Mouse (Mus musculus) NIH3T3 (cell line): ENCODE measurements around the gene Sfmbt2.

Source experiments
- DNase-seq: peaks from one replicate; pipeline ENCODE4 v3.0.0-alpha.2; 2012; ENCODE audit warnings: low read depth

Sfmbt2 gene

DNA sequence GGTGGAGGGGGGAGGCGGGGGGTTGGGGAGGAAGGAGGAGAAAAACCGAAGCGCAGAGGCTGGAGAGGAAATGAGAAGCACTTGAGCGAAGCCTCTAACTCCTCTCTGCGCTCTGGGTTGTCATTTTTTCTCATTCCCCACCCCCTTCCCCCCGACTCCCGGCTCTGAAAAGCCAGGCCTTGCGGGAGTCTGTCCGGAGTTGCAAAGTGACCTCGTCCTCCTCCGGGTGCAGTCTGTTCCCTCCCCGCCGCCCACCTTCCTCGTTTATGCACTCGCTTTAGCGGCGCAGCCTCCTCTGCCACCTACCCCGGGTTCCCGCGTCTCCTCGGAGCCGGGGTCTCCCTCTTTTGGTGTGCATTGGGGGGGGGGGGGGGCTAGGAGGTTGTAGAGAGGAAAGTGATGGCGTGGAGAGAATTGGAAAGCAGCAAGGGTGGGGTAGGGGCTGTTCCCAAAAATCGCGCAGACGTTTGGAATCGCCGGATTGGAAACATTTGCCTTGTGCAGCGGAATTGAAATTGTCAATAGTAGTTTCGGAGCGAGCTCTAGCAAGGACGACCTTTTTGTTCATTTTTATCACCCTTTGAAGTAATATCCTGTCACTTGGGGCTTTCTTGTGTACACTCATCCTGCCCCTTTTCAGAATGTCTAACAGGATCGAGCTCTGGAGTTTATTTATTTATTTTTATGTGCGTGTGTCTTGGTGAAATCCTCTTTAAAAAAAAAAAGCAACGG, 2.6 kb downstream of the Sfmbt2 start:
- peak; percentile 61 for DNase-seq

DNA sequence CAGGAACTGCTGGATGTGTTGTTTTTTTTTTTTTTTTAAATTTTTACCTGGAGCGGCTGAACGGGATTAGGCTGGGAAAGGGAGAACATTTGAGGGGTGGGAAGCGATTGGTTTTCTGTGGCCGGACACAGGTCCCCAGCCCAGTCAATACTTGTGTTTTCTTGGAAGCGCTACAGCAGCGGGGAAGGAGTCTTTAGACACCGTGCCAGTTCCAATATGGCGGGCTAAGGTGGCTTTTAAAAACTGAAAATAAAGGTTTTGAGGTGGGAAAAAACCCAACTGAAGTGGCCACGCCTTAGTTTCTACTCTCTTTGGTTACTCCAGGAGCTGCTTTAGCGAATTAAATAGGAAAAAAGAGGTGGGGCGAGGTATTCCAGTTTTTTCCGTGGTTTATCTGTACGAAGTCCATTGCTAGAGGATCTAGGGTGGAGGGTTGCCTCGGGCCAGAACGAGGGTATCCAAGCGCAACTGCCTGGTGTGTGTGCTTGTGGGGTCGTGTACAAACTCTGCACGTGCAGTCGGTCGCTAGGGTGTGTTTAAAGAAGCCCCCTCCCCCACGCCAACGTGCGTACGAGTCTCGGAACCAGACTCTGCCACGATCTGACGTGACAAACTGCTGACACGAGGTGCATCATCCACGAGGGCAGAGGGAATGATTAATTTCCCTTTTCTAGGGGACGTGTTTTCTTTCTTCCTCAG, 3.3 kb downstream of the Sfmbt2 start:
- DNase-seq: peak; percentile 36

- peak; percentile 55 for DNase-seq
These were observed 4.1 kb downstream of the Sfmbt2 start for GRCm38 (mm10) chr2:10374207-10375023.

- DNase-seq: no peak
These were observed 4.7 kb downstream of the Sfmbt2 start for GRCm38 (mm10) chr2:10375024-10375372.

GRCm38 (mm10) chr2:10389988-10390387, 19.7 kb downstream of the Sfmbt2 start:
- no peak for DNase-seq

DNA sequence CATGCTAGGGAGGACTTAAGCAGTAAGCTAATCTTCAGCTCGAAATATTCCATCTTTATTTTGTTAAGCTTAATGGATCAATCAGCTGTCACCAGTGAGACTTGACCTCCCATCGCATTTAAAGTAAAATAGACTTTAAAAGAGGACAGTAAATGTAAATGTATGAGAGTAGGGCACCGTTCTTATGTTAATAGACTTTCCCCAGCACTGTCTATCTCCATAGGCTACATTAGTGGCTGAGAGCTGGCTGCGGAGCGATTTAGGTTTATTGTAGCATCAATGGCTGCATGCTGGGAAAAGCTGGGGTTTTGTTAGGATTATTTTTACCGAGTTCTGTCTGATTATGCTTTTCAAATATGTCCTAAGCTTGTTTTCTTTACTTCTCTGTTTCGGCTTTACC, 20.5 kb downstream of the Sfmbt2 start:
- no peak for DNase-seq

GRCm38 (mm10) chr2:10395143-10395542, 24.8 kb downstream of the Sfmbt2 start:
- DNase-seq: no peak

GRCm38 (mm10) chr2:10397790-10398189, 27.5 kb downstream of the Sfmbt2 start:
- DNase-seq: no peak

DNA sequence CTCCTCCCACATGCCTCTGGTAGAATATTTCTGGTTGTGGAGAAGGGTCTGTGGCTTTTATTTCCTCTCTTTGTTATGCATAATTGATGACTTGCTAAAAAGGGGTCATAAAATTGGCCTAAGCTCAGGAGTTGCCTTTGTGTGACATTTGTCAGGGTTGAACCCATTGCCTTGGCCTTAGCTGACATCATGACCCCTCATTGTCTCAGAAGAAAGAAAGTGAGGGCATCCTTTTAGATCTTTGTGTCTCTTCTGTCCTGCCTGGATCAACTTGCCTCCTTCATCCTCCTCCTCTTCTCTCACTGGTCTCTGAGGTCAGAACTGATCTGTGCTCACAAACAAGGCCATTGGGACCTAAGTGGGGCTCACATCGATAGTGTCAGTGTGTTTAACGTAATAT, 35.8 kb downstream of the Sfmbt2 start:
- no peak for DNase-seq

GRCm38 (mm10) chr2:10409422-10409821, 39.1 kb downstream of the Sfmbt2 start:
- no peak for DNase-seq

DNA sequence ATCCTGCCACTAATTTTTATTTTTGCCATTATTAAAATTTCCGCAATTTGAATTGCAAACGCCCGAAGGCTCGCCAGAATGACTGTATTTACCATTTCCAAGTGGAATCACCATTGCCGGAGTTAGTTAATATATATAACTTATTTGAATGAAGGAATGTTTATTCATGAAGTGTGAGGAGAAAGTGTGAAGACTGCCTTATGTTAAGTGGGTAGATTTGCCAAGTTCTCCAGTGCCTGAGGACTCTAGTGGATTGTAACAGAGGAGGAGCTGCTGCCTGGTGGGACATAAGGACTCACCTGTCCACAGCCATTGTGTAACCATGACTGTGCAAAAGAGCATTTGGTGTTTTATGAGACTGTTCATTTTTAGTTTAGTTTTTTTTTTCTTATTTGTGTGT, 39.8 kb downstream of the Sfmbt2 start:
- DNase-seq: no peak

GRCm38 (mm10) chr2:10420944-10421420, 50.7 kb downstream of the Sfmbt2 start:
- DNase-seq: no peak

DNA sequence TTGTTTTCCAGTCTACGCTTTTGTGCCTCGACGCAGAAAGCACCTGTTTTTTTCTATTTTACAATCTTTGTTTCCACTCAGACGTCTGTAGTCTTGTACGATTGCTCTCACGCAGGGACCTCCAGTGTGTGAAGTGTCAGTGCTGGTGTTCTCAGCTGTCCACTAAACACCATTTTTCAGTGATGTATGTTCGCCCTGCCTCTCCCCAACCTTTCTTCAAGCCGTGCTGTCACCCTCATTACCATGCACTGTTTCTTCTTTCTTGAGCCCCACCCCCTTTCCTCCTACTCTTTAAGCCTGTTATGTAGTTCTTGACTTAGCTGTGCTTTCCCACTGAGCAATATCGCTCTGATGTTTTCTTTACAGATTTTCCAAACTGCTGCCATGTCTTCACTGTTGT, 67.0 kb downstream of the Sfmbt2 start:
- no peak for DNase-seq

DNA sequence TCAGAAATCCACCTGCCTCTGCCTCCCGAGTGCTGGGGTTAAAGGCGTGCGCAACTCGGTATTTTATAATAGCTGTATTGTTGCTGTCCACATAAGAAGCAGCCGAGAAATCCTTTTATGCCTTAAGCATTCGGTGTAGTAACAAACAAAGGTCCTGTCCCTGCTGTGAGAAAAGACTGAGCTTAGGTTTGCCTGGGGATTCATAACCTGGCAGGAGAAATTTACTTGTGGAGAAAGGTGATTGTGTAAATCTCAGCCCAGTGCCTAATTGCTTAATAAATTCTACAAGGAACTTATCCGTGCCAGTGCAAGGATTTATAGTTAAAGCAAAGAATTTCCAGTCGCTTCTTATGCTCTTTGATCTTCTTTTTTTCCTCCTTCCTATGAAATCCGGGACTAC, 71.5 kb downstream of the Sfmbt2 start:
- DNase-seq: no peak

GRCm38 (mm10) chr2:10453577-10453976, 83.3 kb downstream of the Sfmbt2 start:
- no peak for DNase-seq

DNA sequence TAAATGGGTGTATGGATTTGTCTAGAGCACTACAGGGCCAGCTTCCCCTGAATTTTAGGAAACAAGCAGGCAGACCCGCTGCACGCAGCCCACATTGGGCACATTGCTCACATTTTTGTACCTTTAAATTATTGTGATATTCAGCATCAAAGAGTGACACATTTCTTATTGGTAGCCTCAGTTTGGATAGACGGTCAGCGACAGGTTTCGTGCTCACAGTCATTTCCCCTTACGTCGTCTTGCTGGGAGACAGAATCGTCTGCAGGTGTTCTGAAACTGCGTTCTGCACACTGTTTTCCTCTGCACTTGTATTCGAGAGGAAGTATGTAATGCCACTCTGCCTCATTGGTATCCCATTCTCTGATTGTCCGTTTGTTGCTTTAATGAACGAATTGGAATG, 88.0 kb downstream of the Sfmbt2 start:
- DNase-seq: no peak

DNA sequence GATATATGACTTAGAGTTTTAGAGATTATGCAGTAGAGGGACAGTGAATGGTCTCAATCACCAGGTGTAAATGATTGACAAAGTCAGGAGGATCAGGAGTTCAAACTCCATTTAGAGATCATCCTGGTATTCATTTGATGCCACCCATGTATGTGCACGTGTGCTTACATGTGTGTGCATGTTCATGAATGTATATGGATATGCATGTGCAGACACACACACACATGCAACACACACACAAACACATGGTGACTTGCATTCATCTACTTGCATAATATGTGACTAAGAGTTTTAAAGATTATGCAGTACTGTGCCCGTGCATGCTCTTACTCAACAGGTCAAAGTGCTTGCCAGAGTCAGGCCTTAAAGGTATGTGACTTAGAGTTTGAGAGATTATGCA, 146.2 kb downstream of the Sfmbt2 start:
- DNase-seq: no peak

GRCm38 (mm10) chr2:10521719-10522415, 151.6 kb downstream of the Sfmbt2 start:
- DNase-seq: no peak

DNA sequence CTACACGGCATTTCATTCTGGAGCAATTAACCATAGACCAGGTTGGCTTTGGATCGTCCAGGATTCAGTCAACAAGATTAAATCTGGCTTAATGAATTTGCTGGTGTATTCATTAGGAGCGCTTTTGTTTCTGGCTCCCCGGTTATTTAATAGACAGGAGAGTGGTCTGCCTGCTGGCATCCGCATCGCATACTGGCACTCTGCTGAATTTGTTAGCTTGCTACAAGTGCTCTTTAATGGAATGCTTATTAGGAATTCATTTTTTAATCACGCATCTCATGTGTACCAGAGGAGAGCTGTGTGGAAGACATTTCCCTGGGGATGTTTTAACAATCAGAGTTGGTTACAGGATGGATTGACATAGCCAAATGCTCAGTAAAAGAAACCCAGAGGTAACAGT, 155.3 kb downstream of the Sfmbt2 start:
- DNase-seq: no peak

- no peak for DNase-seq
These were observed 171.5 kb downstream of the Sfmbt2 start for GRCm38 (mm10) chr2:10541762-10542161.

DNA sequence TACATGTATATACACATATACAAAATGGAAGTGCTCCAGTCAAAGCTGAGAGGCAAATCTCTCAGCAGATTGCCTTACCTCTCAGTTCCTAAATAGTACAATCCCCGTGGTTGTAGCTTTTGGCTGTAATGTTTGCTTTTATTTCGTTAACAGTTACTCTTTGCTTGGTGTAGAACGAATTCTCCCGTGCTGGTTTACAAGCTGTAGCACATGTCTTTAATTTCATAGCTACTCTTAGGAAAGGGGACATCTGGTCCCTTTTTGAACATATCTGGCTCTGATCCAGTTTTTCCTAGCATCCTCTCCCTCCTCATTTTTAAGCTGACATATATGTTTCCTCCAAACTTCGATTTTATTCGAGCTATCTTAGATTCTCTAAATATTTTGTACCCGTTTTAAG, 172.1 kb downstream of the Sfmbt2 start:
- DNase-seq: no peak

DNA sequence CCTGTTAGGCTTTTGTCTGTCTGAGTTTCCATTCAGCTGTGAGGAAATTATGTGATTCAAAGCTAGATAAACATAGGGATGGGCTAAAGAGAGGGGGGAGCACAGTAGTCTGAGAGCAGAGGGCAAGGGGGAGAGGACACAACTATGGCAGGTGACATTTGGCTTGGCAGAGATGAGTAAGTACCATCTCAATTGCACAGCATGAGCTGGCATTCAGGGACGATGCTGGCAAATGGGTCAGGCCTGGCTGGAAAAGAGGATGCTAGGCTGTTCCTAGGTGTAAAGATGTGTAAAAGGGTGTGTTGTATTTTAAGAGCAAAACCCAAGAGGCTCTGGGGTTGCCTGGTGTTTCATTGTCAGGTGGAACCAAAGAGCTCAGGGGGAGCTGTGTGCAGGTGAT, 188.5 kb downstream of the Sfmbt2 start:
- no peak for DNase-seq
